Mouse (Mus musculus) cerebellum, postnatal 25 days (tissue): ENCODE data around the gene Ttc23.

Experiments
- DNase-seq, 2 experiments: peaks; one replicate each; pipeline ENCODE4 v3.0.0; 2021; ENCODE audit warnings: mixed read lengths in 2 of 2

The Ttc23 gene

DNA sequence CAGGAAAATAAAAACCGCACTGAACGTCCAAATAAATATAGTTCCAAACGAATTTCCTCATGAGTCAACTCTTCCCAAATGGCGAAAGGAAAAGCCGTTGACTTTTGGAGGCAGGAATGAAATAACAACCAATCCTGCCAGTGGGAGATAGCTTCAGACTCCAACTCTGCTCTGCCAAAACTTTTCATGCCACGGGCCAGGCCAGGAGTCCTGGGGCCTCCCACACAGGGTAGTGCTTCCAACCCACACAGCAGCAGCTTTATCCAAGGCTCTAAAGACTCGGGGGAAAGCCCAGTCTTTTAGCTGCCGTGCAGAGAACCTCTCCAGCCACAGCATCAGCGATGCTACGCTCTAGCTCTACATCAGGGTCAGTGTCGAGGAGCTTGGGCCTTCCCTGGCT, 107.4 kb downstream of the Ttc23 start:
- DNase-seq, result no peak

- DNase-seq, result no peak
Observed at GRCm38 (mm10) chr7:67755366-67755765, 108.2 kb downstream of the Ttc23 start.

DNA sequence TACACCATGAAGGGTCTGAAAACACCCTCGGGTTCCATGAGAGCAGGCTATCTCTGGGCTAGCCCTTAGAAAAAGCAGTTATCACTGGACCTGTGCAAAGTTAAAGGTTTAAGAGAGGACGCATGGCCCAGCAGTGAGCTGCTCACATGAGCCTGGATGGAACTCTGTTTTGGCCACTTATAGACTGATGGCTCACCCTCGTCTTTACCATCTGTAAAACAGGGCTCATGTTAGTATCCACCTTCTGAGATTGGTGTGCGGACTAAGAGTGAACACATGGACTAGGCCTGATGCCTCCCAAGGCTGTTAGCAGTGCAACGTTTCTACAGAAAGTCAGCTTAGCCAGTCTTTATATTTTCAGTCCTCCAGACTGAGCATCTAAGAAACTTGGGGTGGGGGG, 109.4 kb downstream of the Ttc23 start:
- DNase-seq, result no peak

DNA sequence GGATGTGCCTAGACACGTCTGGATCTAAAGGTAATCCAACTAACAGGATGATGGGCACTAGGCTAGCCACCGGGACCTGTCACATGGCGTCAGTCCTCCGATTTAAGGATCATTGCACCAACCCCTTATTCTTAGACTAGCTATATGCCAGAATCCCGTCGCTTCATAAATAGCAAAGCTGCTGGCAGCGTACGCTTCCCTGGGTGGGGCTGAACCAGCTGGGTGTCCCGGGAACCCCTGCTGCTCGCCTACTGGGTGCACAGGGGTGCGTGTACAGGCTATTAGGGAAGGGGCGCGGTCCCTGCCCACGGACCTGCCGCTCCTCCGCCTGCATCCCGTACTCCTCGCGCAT, 111.3 kb downstream of the Ttc23 start:
- DNase-seq, result no peak

- no peak for DNase-seq
Observed at GRCm38 (mm10) chr7:67758858-67759628, 111.8 kb downstream of the Ttc23 start.

GRCm38 (mm10) chr7:67759629-67759995, 112.4 kb downstream of the Ttc23 start, which contains the start of gene Synm:
Gene Synm (minus strand): TSS chr7:67759742.
- peak; percentile 92 to 95 for DNase-seq

DNA sequence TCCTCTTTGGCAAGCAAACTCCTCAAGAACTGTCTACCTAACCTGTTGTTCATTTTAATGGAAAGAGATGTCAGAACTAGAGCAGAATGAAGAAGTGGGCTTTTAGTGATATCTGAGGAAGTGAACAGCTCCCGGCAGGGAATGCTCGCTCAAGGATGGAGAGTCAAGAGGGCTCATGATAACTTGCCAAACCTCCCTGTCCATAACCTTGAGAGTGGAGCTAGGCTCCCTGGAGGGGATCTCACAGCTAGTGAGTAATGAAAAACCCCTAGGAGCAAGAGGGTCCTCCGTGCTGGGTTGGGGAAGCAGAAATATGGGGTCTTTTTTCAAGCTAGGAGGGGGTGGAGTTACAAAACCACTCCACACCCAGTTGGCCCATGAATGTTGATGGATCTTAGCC, 116.4 kb downstream of the Ttc23 start:
- no peak for DNase-seq

GRCm38 (mm10) chr7:67768125-67768524, 120.9 kb downstream of the Ttc23 start:
- DNase-seq, result no peak

DNA sequence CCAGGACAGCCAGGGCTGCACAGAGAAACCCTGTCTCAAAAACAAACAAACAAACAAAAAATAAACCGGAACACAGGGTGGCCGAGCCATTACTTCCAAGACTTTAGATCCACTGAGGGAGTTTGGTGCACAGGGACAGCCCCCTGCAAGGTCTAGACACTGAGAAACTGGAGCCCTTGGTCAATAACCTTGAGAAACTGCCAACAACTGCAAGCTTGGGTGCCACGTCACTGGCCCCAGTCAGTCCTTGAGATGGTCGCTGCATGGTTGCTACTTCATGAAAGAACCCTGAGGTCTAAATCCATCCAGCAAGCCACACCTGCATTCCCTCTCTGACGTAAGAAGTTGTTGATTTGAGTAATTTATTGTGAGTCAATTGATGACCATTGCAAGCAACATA, 122.3 kb downstream of the Ttc23 start:
- DNase-seq, result no peak

DNA sequence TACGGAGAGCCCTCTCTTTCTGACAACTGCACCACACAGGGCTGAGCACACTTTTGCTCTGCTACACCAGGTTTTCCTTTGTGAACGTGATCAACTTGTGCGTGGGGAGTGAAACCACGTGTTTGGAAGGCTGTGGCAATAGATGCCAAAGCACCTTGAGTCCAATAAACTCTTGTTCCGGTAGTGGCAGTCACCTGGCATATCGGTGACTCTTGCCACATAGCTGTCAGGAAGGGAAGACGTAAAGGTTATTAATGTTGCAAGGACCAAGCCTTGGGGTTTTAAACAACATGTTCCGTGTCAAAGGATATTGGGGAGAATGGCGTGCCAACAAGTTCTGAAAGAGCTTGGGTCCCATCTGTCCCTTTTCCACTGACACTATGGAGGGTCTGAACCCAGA, 125.0 kb downstream of the Ttc23 start:
- no peak for DNase-seq

DNA sequence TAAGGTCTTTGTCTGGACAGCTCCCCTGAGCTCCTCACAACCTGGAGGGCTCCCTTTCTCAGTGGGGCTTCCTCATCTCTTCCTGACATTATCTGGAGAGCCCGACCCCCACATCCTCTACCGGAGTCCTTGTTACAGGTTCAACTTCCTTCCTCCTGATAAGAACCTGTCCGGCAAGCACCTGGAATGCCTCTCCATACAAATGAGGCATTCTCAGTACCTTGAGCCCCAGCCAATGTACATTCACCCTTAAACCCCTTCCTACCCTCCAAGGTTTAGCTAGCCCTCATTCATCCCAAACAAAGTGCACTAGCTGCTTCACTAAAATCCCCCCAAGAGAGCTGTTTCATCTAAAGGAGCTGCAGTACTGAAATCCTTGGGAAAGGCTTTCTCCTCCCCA, 128.4 kb downstream of the Ttc23 start:
- DNase-seq, result no peak

DNA sequence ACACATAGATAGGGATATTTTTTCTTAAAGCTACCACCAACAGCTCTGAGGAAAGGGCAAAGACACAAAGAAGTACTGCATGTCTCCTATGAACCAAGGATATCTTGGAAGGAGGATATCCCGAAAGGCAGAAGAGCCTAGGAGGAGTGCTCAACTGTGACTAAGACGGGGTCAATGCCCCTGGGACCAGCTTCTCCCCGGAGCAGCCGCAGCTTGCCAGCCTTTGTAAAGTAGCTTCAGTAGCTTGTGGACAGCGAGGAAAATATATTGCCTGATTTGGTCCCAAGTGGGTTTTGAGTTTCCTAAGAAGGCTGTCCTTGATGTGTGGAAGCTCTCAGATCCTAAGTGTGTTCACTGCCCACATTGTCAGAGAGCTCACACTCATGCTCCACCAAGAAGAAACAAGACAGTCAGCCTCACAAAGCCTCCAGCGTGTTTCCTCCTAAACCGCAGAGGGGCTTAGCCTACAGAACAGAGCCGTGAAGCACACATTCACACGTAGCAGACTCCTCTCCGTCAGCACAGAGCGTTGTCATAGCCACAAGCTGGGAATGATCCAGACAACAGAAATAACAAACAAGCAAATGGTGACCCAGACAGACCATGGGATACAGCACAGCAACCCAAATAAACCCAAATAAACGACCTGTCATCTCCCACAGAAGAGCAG, 129.6 kb downstream of the Ttc23 start:
- DNase-seq, result no peak

DNA sequence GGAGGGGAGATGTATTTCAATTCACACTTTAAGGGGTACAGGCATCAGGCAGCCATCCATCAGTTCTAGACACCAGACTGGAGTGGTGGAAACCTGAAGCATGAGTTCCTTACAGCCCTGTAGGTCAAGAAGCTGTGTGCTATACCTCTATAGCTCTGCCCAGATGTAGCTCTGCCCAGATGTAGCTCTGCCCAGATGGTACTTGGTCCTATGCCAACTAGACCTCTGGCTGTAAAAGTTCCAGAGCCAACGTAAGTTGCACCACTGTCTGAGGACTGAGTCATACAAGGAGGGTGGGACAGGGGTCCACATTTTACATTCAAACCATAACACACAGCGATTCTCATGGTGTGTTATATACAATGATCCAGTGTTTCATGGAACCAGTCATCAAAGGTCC, 140.7 kb downstream of the Ttc23 start:
- DNase-seq, result no peak

DNA sequence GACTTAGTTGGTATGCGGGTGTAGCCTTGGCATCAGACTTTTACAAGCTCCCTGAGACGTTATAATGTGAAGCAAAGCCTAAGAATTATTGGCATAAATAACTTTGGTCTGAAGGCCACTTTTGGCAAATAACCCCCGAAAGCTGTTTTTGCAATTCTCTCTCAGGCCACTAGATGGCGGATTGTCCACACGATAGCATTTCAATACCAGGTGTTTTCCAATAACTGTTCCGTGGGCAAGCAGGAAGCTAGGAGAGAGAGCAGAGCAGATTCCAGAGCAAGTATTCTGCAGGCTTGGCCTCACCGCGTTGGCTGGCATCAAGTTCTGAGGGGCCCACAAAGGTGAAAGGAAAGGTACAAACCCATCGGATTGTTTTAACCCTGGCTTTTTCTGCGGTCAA, 141.5 kb downstream of the Ttc23 start:
- DNase-seq, result peak; percentile 71 to 77

DNA sequence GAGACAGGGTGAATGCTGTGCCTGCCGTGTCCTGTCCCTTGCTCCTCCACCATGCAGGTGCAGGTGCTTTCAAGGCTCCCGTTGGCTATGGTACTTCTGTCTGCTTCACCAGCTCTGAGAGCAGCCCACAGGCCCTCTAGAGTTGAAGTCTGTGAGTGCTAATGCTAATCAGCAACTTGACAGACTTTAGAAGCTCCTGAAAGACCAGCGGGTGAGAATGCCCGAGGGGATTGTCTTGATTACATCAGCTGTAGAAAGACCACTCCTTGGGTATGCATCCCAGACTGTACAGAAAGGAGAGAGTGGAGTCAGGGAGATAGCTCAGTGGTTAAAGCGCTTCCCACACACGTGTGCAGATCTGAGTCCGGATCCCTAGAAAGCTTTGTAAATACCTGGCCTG, 144.0 kb downstream of the Ttc23 start:
- no peak for DNase-seq

GRCm38 (mm10) chr7:67793449-67793848, 146.2 kb downstream of the Ttc23 start:
- no peak for DNase-seq

DNA sequence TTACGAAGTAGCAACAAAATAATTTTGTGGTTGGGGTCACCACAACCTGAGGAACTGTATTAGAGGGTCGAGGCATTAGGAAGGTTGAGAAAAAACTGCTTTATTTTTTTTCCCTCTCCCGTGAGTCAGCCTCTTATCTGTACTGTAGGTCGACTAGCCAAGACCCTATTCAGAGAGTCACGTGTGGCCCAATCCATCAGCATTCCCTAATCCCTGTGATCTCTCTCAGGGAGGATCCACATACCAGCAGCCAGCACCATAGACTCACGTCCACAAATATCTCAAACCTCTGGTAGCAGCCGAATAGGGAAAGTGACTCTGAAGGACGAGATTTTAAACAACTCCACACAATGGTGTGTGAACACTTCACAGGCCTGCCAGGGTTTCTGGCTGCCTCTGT, 149.9 kb downstream of the Ttc23 start:
- no peak for DNase-seq

DNA sequence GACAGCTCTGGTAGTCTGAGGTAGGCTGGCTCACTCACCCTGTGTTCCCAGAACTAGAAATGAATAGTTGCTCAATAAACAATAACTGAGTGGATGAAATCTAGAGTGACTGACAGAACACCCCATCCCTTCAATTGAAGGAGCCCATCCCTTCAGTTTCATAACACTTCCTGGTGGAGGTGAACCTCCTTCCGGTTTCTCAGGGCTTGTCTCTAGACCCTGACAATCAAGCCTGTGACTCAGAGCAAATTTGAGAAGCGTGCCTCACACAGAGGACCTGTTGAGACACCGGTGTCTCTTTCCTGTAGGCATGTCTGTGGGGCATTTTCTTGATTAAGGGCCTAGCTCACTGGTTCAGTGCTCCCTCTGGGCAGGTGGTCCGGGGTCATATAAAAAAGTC, 151.3 kb downstream of the Ttc23 start:
- DNase-seq, result no peak

GRCm38 (mm10) chr7:67800547-67800946, 153.3 kb downstream of the Ttc23 start:
- no peak for DNase-seq

DNA sequence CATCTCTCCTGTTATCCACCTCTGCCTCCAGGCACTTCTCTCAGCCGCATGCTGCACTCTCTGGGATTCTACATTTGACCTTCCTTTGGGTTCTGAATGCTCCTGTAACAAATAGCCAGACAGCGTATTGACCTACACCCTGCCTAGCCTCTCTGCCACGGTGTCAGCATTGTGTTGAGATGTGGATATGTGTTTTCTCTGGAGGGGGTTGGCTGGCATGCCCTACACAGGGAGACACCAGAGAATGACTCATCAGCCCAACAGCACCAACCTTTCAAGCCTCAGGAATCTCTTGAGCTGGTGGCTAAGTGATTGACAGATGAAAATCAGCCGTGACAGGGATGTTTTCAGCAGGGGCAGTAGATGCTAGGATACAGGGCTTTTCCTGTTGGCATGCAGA, 153.8 kb downstream of the Ttc23 start:
- DNase-seq, result no peak

- DNase-seq, result peak; percentile 93 to 95
Observed at GRCm38 (mm10) chr7:67803015-67803856, 156.0 kb downstream of the Ttc23 start.

DNA sequence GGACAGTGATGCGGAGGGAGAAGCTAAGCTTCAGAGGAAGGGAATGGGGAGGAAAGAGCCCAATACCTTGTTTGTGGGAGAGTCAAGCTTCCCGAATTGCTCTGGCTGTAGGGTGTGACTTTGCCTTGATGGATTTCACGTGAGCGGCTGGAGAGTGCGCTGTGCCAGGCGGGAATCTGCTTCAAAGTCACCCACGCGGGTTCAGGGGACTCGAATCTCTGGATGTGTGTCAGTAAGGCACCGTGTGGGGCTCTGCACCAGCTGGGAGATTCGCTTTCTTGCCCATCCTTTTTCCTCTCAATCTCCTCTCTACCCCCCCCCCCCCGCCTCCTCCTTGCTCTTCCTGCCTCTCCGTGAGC, 156.6 kb downstream of the Ttc23 start:
- DNase-seq, result no peak
